Mouse (Mus musculus) hindbrain, postnatal 0 days (tissue): ENCODE results near the gene Eif5a2. TPM values are rescaled to one million over a fixed set of nuclear protein-coding genes. Genes with fewer than 3 reads are reported as not detected.

Source experiments
- ATAC-seq: fragments of 200-750 bp; cut with Nextera tagmentation; 2 replicates; pipeline ENCODE4 v1.8.0; 2017; ENCODE audit warnings: mild to moderate bottlenecking, moderate TSS enrichment, moderate library complexity
- DNase-seq: peaks from one replicate; pipeline ENCODE4 v3.0.0-alpha.2; 2015; ENCODE audit warnings: low spot score
- H3K27ac ChIP-seq: fragments of 300-500 bp; sonication (generic); 2 replicates; pipeline ENCODE4 v1.5.1; 2014; ENCODE audit warnings: mild to moderate bottlenecking
- H3K27me3 ChIP-seq: fragments of 300-500 bp; sonication (generic); 2 replicates; pipeline ENCODE4 v1.6.1; 2014; ENCODE audit warnings: low read length, mixed read lengths; ENCODE audit not compliant: insufficient read depth
- H3K36me3 ChIP-seq: fragments of 300-500 bp; sonication (generic); 2 replicates; pipeline ENCODE4 v1.6.1; 2014; ENCODE audit warnings: low read length, mixed read lengths; ENCODE audit not compliant: insufficient read depth
- H3K4me1 ChIP-seq: fragments of 300-500 bp; sonication (generic); 2 replicates; pipeline ENCODE4 v1.6.1; 2014; ENCODE audit warnings: antibody characterized with exemption, low read length, mixed read lengths; ENCODE audit not compliant: insufficient read depth
- H3K4me2 ChIP-seq: fragments of 300-500 bp; sonication (generic); 2 replicates; pipeline ENCODE4 v1.6.1; 2014; ENCODE audit warnings: low read depth, mild to moderate bottlenecking, low read length, moderate library complexity, mixed read lengths
- H3K4me3 ChIP-seq: fragments of 300-500 bp; sonication (generic); 2 replicates; pipeline ENCODE4 v1.5.1; 2014; ENCODE audit warnings: low read length
- H3K9ac ChIP-seq: fragments of 300-500 bp; sonication (generic); replicated peaks from 2 replicates; pipeline ENCODE4 v1.6.1; 2014; ENCODE audit warnings: mild to moderate bottlenecking, low read length, moderate library complexity, mixed read lengths
- H3K9me3 ChIP-seq: fragments of 300-500 bp; sonication (generic); 2 replicates; pipeline ENCODE4 v1.6.1; 2016; ENCODE audit warnings: low read length, mixed read lengths
- CTCF ChIP-seq: IDR thresholded peaks from 2 replicates; pipeline ENCODE4 v1.5.1; 2016; ENCODE audit warnings: antibody characterized with exemption, control low read depth, low read depth
- WGBS: fragments of 180-500 bp; shearing (Covaris S2); extraction: QIAGEN DNeasy Blood & Tissue Kit; methylation state at CpG from one replicate; pipeline ENCODE4 v1.1.7; 2014; 5-methylcytosine and 5-hydroxymethylcytosine counted together
- polyA plus RNA-seq: library from polyadenylated mRNA; unstranded; fragments of >200 nt; fragmentation: Nextera tagmentation; extraction: Ambion mirVana; gene quantifications from 2 replicates; pipeline ENCODE4 v1.2.1, GENCODE M21; 2015
- total RNA-seq: library from RNA; depleted of rRNA; stranded (reverse); fragments of >200 nt; gene quantifications from 2 replicates; pipeline ENCODE4 v1.2.3, GENCODE M21; 2014; rRNA removed

The Eif5a2 gene
- total and polyA plus RNA-seq, 2 experiments from 2014 or later = 10.7 to 23.9 TPM

DNA sequence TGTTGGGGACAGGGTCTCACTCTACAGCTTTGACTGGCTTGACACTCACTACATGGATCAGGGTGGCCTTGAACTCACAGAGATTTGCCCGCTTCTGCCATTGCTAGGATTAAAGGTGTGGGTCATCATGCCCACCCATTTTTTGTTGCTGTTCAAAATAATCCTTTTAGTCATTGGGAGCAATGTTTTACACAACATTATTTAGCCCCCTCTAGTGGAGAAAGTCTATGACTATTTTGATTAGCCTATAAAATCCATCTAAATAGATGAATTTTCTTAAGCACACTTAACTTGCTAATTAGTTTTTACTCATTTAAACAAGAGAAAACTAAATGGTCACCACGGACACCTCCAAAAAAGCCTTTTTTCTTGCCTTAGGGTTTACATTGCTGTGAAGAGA, 46.5 kb downstream of the Eif5a2 start:
- no peak overlapping the region for H3K9ac ChIP-seq

GRCm38 (mm10) chr3:28829454-28829853, 48.4 kb downstream of the Eif5a2 start:
- H3K9ac ChIP-seq = no peak overlapping the region
- ATAC-seq (no peak), DNase-seq (no peak)
- 98% methylated on average over 2 of the region's 2 CpGs for WGBS
- TF ChIP-seq CTCF = no peak
- H3K27me3 ChIP-seq = no peaks in the 10 kb centered on the region
- no peaks in the 10 kb centered on the region for H3K36me3 ChIP-seq
- no peaks in the 10 kb centered on the region for H3K9me3 ChIP-seq
- H3K4me3 ChIP-seq = no peak overlapping the region
- no peaks in the 10 kb centered on the region for H3K4me1 ChIP-seq
- no peak overlapping the region for H3K4me2 ChIP-seq
- no peak overlapping the region for H3K27ac ChIP-seq

More for the DNA sequence above, 46.5 kb downstream of the Eif5a2 start:
- Histone ChIP-seq H3K4me3 (no peak overlapping the region), H3K27ac (no peak overlapping the region), H3K27me3 (no peaks in the 10 kb centered on the region), H3K4me2 (no peak overlapping the region), H3K9me3 (no peaks in the 10 kb centered on the region), H3K4me1 (no peaks in the 10 kb centered on the region), H3K36me3 (no peaks in the 10 kb centered on the region)
- TF ChIP-seq CTCF = no peak
- 89% methylated on average over 2 of the region's 2 CpGs for WGBS
- DNase-seq = no peak
- no peak for ATAC-seq

- Histone ChIP-seq H3K9me3 (no peaks in the 10 kb centered on the region), H3K4me3 (no peak overlapping the region), H3K9ac (no peak overlapping the region), H3K36me3 (no peaks in the 10 kb centered on the region), H3K27me3 (no peaks in the 10 kb centered on the region), H3K4me2 (no peak overlapping the region), H3K4me1 (no peaks in the 10 kb centered on the region), H3K27ac (no peak overlapping the region)
- DNase-seq (no peak), ATAC-seq (no peak)
- WGBS = 84% methylated on average over 2 of the region's 2 CpGs
- no peak for TF ChIP-seq CTCF
These were observed 55.8 kb downstream of the Eif5a2 start for GRCm38 (mm10) chr3:28836796-28837371.

- H3K4me1 ChIP-seq = 0 out of 2 replicates have a peak, but pooled peaks cover 4% of the 10 kb centered on the region
- 27% methylated on average over 3 of the region's 3 CpGs for WGBS
- no peak for TF ChIP-seq CTCF
- no peak for DNase-seq
- H3K4me3 ChIP-seq = no peak overlapping the region
- no peaks in the 10 kb centered on the region for H3K9me3 ChIP-seq
- ATAC-seq = no peak
- no peak overlapping the region for H3K4me2 ChIP-seq
- H3K27ac ChIP-seq = no peak overlapping the region
- no peaks in the 10 kb centered on the region for H3K27me3 ChIP-seq
- H3K36me3 ChIP-seq = no peaks in the 10 kb centered on the region
- no peak overlapping the region for H3K9ac ChIP-seq
These were observed 61.0 kb downstream of the Eif5a2 start for GRCm38 (mm10) chr3:28841886-28842649.

DNA sequence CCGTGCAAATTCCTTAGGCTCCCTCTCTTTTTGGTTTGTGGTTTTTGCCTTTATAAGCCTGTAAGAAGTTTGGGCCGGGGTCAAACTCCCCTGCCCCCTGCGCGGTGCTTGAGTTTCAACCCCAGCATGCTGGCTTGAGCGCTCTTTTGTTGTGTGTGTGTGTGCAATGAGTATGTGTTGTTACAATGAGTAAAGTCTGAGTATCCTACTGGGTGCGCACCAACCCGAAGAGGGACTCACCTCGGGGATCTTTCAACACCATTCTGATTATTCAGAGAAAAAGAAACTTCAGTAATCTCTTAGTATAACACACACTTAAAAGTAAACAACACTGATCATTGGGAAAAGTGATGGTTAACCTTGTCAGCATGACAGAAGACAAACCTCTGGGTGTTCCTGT, 62.2 kb downstream of the Eif5a2 start:
- no peak for DNase-seq
- TF ChIP-seq CTCF = no peak
- H3K9ac ChIP-seq = no peak overlapping the region
- H3K4me2 ChIP-seq = no peak overlapping the region
- H3K4me3 ChIP-seq = no peak overlapping the region
- 38% methylated on average over 8 of the region's 8 CpGs for WGBS
- H3K27ac ChIP-seq = no peak overlapping the region
- no peak for ATAC-seq
- H3K27me3 ChIP-seq = no peaks in the 10 kb centered on the region
- H3K4me1 ChIP-seq = 0 out of 2 replicates have a peak, but pooled peaks cover 4% of the 10 kb centered on the region
- no peaks in the 10 kb centered on the region for H3K9me3 ChIP-seq
- H3K36me3 ChIP-seq = no peaks in the 10 kb centered on the region

DNA sequence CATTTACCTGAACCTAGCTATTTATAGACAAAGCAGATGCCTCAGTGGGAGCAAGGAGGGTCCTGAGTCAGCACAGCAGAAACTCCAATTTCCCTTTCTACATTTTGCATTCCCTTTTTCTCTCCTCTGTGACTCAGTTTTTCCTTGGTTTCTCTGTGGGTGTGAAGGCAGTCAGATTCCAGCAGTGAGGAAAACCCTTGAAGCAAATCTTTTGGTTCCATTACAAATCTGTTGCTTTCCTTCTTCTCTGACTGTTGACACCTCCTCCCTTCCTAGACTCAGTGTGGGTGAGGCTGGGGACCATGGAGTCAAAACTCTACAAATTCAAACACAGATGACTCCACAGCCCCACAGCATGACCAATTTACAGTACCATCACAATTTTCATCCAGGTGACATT, 66.0 kb downstream of the Eif5a2 start:
- H3K36me3 ChIP-seq = no peaks in the 10 kb centered on the region
- no peaks in the 10 kb centered on the region for H3K9me3 ChIP-seq
- H3K27me3 ChIP-seq = no peaks in the 10 kb centered on the region
- H3K4me1 ChIP-seq = 0 out of 2 replicates have a peak, but pooled peaks cover 2% of the 10 kb centered on the region
- H3K4me2 ChIP-seq = no peak overlapping the region
- DNase-seq (no peak), ATAC-seq (no peak)
- no peak overlapping the region for H3K4me3 ChIP-seq
- no peak overlapping the region for H3K9ac ChIP-seq
- no peak for TF ChIP-seq CTCF
- no peak overlapping the region for H3K27ac ChIP-seq

Other genes with a start within 250 kb of the Eif5a2 start
- not detected in 2 replicates for gene Slc2a2, start 83.4 kb upstream of the Eif5a2 start, total RNA-seq
- 0.09 TPM in 1 of 2 replicates, not detected in the other for gene Slc2a2, start 83.4 kb upstream of the Eif5a2 start, polyA plus RNA-seq
- gene Rpl22l1, start 24.2 kb downstream of the Eif5a2 start, total RNA-seq = 116 and 157 TPM in 2 replicates
- gene Rpl22l1, start 24.2 kb downstream of the Eif5a2 start, polyA plus RNA-seq = 341 and 391 TPM in 2 replicates
- not detected in 2 replicates for gene Gm1527, start 111.3 kb downstream of the Eif5a2 start, total RNA-seq
- not detected in 2 replicates for gene Gm1527, start 111.3 kb downstream of the Eif5a2 start, polyA plus RNA-seq